Mouse (Mus musculus): ENCODE measurements around the gene Aifm2. TPM values are rescaled to one million over a fixed set of nuclear protein-coding genes. Genes with fewer than 3 reads are reported as not detected.
A peak's percentile ranks its signal among the peaks of the same experiment; 100 is the strongest.

The Aifm2 gene
- polyA plus RNA-seq, 1 experiment: 12.0 TPM

DNA sequence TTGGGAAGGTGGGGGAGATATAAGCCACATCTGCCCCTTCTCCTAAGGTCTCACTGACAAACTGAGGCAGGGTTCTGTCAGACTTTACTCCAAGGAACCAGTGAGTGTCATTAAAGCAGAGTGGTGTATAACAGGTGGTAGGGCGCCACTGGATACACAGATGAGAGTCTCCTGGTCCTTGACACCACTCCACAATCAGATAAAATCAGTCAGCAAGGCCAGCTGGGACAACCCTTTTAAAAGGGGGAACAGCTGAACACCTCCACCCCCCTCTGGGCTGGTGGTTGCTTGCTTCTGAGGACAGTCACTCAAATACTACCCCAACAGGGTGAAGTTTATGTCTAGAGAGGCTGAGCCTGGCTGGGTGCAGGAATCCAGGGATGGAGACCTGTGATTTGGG, 22.5 kb downstream of the Aifm2 start:
- H3K27me3 ChIP-seq (ENCODE audit: control insufficient read depth, insufficient read depth, low read length): no peaks in the 10 kb centered on the region
- WGBS: 93% methylated on average over 1 of the region's 1 CpGs
- H3K4me3 ChIP-seq (replicated peaks; ENCODE audit: insufficient read depth, low read depth, low read length): no peak overlapping the region
- H3K4me1 ChIP-seq (ENCODE audit: control insufficient read depth, insufficient read depth, low read length): peaks cover 4% of the 10 kb centered on the region; the same call in 1 of the 2 replicates
- no peak overlapping the region for H3K27ac ChIP-seq (ENCODE audit: insufficient read depth, low read length)
- TF ChIP-seq CTCF (IDR thresholded peaks at IDR 0.05; ENCODE audit: borderline replicate concordance, insufficient read depth, low read depth, low read length) (no peak), POLR2A (IDR thresholded peaks at IDR 0.05; ENCODE audit: borderline replicate concordance, insufficient read depth, low read length) (no peak)
- DNase-seq: no peak

DNA sequence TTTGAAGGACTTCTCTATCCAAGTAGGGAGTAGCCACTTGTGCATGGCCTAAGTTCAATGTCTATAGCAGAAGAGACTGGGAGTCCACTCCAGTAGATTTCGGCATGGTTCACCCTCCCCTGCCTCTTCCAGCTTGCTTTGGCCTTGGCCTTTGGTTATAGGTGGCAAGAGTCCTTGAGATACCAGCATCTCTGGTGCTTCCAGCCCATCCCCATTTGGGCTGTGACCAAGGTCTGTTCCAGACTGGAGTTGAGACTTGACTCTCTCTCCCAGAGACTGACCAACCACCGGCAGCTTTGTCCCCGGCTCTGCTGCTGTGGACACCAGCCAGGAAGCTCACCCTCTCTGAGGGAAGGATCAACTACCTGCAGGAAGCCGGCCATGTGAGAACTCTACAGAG, 23.1 kb downstream of the Aifm2 start:
- Histone ChIP-seq H3K4me1 (ENCODE audit: control insufficient read depth, insufficient read depth, low read length) (peaks cover 4% of the 10 kb centered on the region; the same call in 1 of the 2 replicates), H3K27ac (ENCODE audit: insufficient read depth, low read length) (no peak overlapping the region), H3K27me3 (ENCODE audit: control insufficient read depth, insufficient read depth, low read length) (no peaks in the 10 kb centered on the region), H3K4me3 (replicated peaks; ENCODE audit: insufficient read depth, low read depth, low read length) (no peak overlapping the region)
- DNase-seq: no peak
- WGBS: 80% methylated on average over 4 of the region's 4 CpGs
- no peak for TF ChIP-seq CTCF (IDR thresholded peaks at IDR 0.05; ENCODE audit: borderline replicate concordance, insufficient read depth, low read depth, low read length)
- no peak for TF ChIP-seq POLR2A (IDR thresholded peaks at IDR 0.05; ENCODE audit: borderline replicate concordance, insufficient read depth, low read length)

DNA sequence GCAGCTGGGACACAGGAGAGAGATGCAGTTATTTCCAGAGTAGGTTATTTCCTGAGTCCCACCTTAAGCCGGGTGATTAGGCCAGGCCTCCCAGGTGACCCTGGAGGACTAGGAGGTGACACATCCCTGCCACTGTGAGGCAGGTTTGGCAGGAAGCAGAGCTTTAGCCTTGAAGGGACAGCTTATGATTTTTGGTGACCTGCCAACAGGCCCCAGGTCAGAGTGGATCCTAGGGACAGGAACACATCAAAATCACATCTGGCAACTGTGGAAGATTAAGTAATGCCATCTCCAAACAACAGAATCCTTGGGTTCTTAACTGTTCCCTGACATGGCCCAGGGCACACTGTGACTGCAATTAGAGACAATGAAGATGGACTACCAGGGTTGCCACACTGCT, 26.2 kb downstream of the Aifm2 start:
- no peak for DNase-seq
- WGBS: 77% methylated on average over 1 of the region's 1 CpGs
- no peaks in the 10 kb centered on the region for H3K27me3 ChIP-seq (ENCODE audit: control insufficient read depth, insufficient read depth, low read length)
- TF ChIP-seq POLR2A (IDR thresholded peaks at IDR 0.05; ENCODE audit: borderline replicate concordance, insufficient read depth, low read length): no peak
- no peak for TF ChIP-seq CTCF (IDR thresholded peaks at IDR 0.05; ENCODE audit: borderline replicate concordance, insufficient read depth, low read depth, low read length)
- H3K4me3 ChIP-seq (replicated peaks; ENCODE audit: insufficient read depth, low read depth, low read length): no peak overlapping the region
- H3K27ac ChIP-seq (ENCODE audit: insufficient read depth, low read length): no peak overlapping the region
- peaks cover 4% of the 10 kb centered on the region; the same call in 1 of the 2 replicates for H3K4me1 ChIP-seq (ENCODE audit: control insufficient read depth, insufficient read depth, low read length)

DNA sequence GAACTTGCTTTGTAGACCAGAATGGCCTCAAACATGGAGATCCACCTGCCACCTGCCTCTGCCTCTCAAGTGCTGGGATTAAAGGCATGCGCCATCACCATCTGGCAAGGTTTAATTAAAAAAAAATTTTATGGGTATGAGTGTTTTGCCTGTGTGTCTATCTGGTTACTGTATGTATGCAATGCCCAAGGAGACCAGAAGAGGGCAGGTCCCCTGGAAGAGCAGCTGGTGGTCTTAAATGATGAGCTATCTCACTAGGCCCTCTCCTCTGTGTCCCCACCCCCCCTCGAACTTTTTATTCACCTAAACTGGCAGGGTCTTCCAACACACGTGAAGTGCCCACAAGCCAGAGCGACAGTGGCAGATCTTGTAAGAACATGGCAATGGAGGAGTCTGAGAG, 26.8 kb downstream of the Aifm2 start:
- no peak for TF ChIP-seq CTCF (IDR thresholded peaks at IDR 0.05; ENCODE audit: borderline replicate concordance, insufficient read depth, low read depth, low read length)
- TF ChIP-seq POLR2A (IDR thresholded peaks at IDR 0.05; ENCODE audit: borderline replicate concordance, insufficient read depth, low read length): no peak
- 80% methylated on average over 4 of the region's 4 CpGs for WGBS
- no peak for DNase-seq
- H3K27me3 ChIP-seq (ENCODE audit: control insufficient read depth, insufficient read depth, low read length): no peaks in the 10 kb centered on the region
- no peak overlapping the region for H3K27ac ChIP-seq (ENCODE audit: insufficient read depth, low read length)
- H3K4me1 ChIP-seq (ENCODE audit: control insufficient read depth, insufficient read depth, low read length): no peaks in the 10 kb centered on the region
- no peak overlapping the region for H3K4me3 ChIP-seq (replicated peaks; ENCODE audit: insufficient read depth, low read depth, low read length)

DNA sequence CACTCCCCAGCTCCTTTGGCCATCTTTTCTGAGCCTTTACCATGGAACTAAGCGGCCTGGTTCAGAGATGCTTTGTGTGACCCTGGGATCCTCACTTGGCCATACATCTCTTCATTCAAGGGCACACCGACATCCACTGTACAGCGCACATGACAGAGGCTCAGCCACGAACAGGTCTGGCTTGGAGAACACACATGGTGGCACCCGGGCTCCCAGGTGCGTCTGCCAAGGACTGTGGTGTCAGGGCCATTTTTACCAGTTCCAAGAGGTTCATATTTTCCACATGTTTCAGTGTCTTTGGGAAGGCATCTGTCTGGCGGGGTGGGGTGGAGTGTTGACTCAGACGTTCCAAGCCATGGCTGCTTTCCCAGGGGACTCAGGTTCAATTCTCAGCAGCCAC, 27.3 kb downstream of the Aifm2 start:
- no peak overlapping the region for H3K4me3 ChIP-seq (replicated peaks; ENCODE audit: insufficient read depth, low read depth, low read length)
- DNase-seq: no peak
- no peaks in the 10 kb centered on the region for H3K27me3 ChIP-seq (ENCODE audit: control insufficient read depth, insufficient read depth, low read length)
- H3K4me1 ChIP-seq (ENCODE audit: control insufficient read depth, insufficient read depth, low read length): no peaks in the 10 kb centered on the region
- 93% methylated on average over 8 of the region's 8 CpGs for whole genome bisulfite sequencing
- no peak overlapping the region for H3K27ac ChIP-seq (ENCODE audit: insufficient read depth, low read length)
- TF ChIP-seq CTCF (IDR thresholded peaks at IDR 0.05; ENCODE audit: borderline replicate concordance, insufficient read depth, low read depth, low read length) (no peak), POLR2A (IDR thresholded peaks at IDR 0.05; ENCODE audit: borderline replicate concordance, insufficient read depth, low read length) (no peak)

DNA sequence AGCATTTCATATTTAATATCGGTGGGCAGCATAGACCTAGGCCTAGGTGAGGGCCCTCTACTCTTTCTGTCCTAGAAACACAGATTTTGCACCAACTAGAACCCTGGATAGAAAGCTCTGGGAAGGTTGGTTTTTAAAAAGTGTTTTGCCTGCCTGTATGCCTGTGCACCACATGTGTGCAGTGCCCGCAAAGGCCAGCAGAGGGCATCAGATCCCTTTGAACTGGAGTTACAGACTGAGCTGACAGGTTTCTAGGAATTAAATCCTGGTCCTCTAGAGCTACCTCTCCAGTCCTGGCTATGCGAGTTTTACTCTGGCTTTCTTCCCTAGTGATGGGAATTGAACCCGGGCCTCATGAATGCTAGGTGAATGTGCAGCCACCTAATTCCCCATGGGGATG, 30.1 kb downstream of the Aifm2 start:
- WGBS: 90% methylated on average over 4 of the region's 4 CpGs

DNA sequence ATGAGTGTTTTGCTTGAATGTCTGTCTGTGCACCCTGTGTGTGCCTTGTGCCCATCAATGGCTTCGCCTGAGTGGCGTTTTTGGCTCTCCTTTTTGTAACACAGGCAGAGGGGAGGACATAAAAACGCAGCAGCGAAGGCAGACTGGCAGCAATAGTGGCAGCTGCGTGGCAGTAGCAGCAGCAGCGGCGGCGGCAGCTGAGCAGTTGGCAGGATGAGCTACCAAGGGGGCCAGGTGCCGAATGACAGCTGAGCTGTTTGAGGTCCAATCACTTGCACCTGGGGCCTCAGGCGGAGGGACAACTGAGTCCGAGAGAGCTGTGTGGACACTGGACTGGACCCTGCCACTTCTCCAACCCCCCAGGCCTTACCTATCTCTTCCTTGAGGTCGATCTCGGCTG, 32.2 kb downstream of the Aifm2 start:
- Histone ChIP-seq H3K4me3 (replicated peaks; ENCODE audit: insufficient read depth, low read depth, low read length) (no peak overlapping the region), H3K4me1 (ENCODE audit: control insufficient read depth, insufficient read depth, low read length) (no peaks in the 10 kb centered on the region), H3K27ac (ENCODE audit: insufficient read depth, low read length) (no peak overlapping the region), H3K27me3 (ENCODE audit: control insufficient read depth, insufficient read depth, low read length) (no peaks in the 10 kb centered on the region)
- no peak for TF ChIP-seq CTCF (IDR thresholded peaks at IDR 0.05; ENCODE audit: borderline replicate concordance, insufficient read depth, low read depth, low read length)
- no peak for TF ChIP-seq POLR2A (IDR thresholded peaks at IDR 0.05; ENCODE audit: borderline replicate concordance, insufficient read depth, low read length)
- WGBS: 33% methylated on average over 13 of the region's 13 CpGs
- DNase-seq: no peak

More for the DNA sequence above, 30.1 kb downstream of the Aifm2 start:
- H3K4me1 ChIP-seq (ENCODE audit: control insufficient read depth, insufficient read depth, low read length): no peaks in the 10 kb centered on the region
- DNase-seq: no peak
- TF ChIP-seq POLR2A (IDR thresholded peaks at IDR 0.05; ENCODE audit: borderline replicate concordance, insufficient read depth, low read length): no peak
- peak; percentile 36; the same call in 1 of the 2 replicates for TF ChIP-seq CTCF (IDR thresholded peaks at IDR 0.05; ENCODE audit: borderline replicate concordance, insufficient read depth, low read depth, low read length)
- no peaks in the 10 kb centered on the region for H3K27me3 ChIP-seq (ENCODE audit: control insufficient read depth, insufficient read depth, low read length)
- no peak overlapping the region for H3K4me3 ChIP-seq (replicated peaks; ENCODE audit: insufficient read depth, low read depth, low read length)
- H3K27ac ChIP-seq (ENCODE audit: insufficient read depth, low read length): no peak overlapping the region

DNA sequence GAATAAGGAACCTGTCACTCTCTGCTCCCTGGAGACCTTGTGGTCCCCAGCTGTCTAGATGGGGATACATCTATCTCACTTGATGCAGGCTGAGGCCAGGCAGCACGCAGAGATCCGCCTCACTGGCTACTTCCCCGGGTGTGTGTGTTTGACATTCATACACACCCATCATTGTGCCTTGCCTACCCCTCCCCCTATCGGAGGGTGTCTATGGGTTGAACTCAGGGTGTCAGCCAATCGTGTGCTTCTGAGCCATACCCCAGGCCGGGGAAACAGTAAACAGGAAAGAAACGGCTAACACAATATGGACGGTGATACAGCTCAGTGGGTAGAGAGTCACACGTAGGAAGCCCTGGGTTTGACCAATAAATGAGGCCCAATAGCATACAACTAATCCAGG, 35.0 kb downstream of the Aifm2 start:
- TF ChIP-seq CTCF (IDR thresholded peaks at IDR 0.05; ENCODE audit: borderline replicate concordance, insufficient read depth, low read depth, low read length) (no peak), POLR2A (IDR thresholded peaks at IDR 0.05; ENCODE audit: borderline replicate concordance, insufficient read depth, low read length) (no peak)
- H3K4me1 ChIP-seq (ENCODE audit: control insufficient read depth, insufficient read depth, low read length): no peaks in the 10 kb centered on the region
- H3K27ac ChIP-seq (ENCODE audit: insufficient read depth, low read length): no peak overlapping the region
- no peak overlapping the region for H3K4me3 ChIP-seq (replicated peaks; ENCODE audit: insufficient read depth, low read depth, low read length)
- DNase-seq: no peak
- no peaks in the 10 kb centered on the region for H3K27me3 ChIP-seq (ENCODE audit: control insufficient read depth, insufficient read depth, low read length)
- 86% methylated on average over 9 of the region's 9 CpGs for WGBS
